Mouse (Mus musculus): ENCODE results near the gene Dspp. TPM values are rescaled to one million over a fixed set of nuclear protein-coding genes. Genes with fewer than 3 reads are reported as not detected.

Dspp gene
- 0.03 TPM in 1 of 2 replicates, not detected in the other for polyA plus RNA-seq (2015; fragmentation: Nextera tagmentation; extraction: Ambion mirVana)

- H3K27me3 ChIP-seq: 0 out of 2 replicates have a peak, but pooled peaks cover 3% of the 10 kb centered on the region
- no peak within 1 kb of the TSS for H3K27ac ChIP-seq
- H3K4me1 ChIP-seq: no peaks in the 10 kb centered on the region
- no peak for ATAC-seq (ENCODE audit: low FRiP score, low read depth)
- no peaks in the 10 kb centered on the region for H3K36me3 ChIP-seq
- no peak within 1 kb of the TSS for H3K4me3 ChIP-seq
- no peak within 1 kb of the TSS for H3K9ac ChIP-seq
- H3K9me3 ChIP-seq: no peaks in the 10 kb centered on the region
- H3K4me2 ChIP-seq (replicated peaks): no peak within 1 kb of the TSS
- 86% methylated on average over 7 of the region's 7 CpGs for WGBS
Observed at GRCm38 (mm10) chr5:104170412-104170811, at the start of gene Dspp. TSS of gene Dspp (plus strand) at chr5:104170712.

- ATAC-seq (ENCODE audit: low FRiP score, low read depth): no peak
- no peaks in the 10 kb centered on the region for H3K9me3 ChIP-seq
- H3K9ac ChIP-seq: no peak overlapping the region
- H3K4me1 ChIP-seq: peaks cover 11% of the 10 kb centered on the region
- H3K27me3 ChIP-seq: no peaks in the 10 kb centered on the region
- no peak overlapping the region for H3K27ac ChIP-seq
- H3K4me3 ChIP-seq: no peak overlapping the region
- H3K4me2 ChIP-seq (replicated peaks): no peak overlapping the region
- H3K36me3 ChIP-seq: no peaks in the 10 kb centered on the region
- 55% methylated on average over 6 of the region's 6 CpGs for WGBS
Observed at GRCm38 (mm10) chr5:104124016-104124658, 46.4 kb upstream of the Dspp start.

- ATAC-seq (ENCODE audit: low FRiP score, low read depth): no peak
- H3K4me1 ChIP-seq: peaks cover 11% of the 10 kb centered on the region
- WGBS: 85% methylated on average over 12 of the region's 12 CpGs
- no peak overlapping the region for H3K4me3 ChIP-seq
- H3K4me2 ChIP-seq (replicated peaks): no peak overlapping the region
- H3K9ac ChIP-seq: no peak overlapping the region
- no peak overlapping the region for H3K27ac ChIP-seq
- H3K27me3 ChIP-seq: no peaks in the 10 kb centered on the region
- H3K9me3 ChIP-seq: no peaks in the 10 kb centered on the region
- H3K36me3 ChIP-seq: no peaks in the 10 kb centered on the region
Observed at GRCm38 (mm10) chr5:104126561-104127320, 43.8 kb upstream of the Dspp start.

GRCm38 (mm10) chr5:104127351-104127750 lies 43.2 kb upstream of the Dspp start:
- Histone ChIP-seq H3K9ac (no peak overlapping the region), H3K27ac (no peak overlapping the region), H3K4me3 (no peak overlapping the region), H3K4me1 (peaks cover 11% of the 10 kb centered on the region), H3K4me2 (replicated peaks) (no peak overlapping the region), H3K9me3 (no peaks in the 10 kb centered on the region), H3K27me3 (no peaks in the 10 kb centered on the region), H3K36me3 (no peaks in the 10 kb centered on the region)
- no peak for ATAC-seq (ENCODE audit: low FRiP score, low read depth)
- WGBS: 78% methylated on average over 1 of the region's 1 CpGs

GRCm38 (mm10) chr5:104128281-104129031 lies 42.1 kb upstream of the Dspp start:
- no peak overlapping the region; the same call in 1 of the 2 replicates for H3K27ac ChIP-seq
- no peaks in the 10 kb centered on the region for H3K27me3 ChIP-seq
- no peak overlapping the region for H3K9ac ChIP-seq
- no peaks in the 10 kb centered on the region for H3K9me3 ChIP-seq
- H3K4me3 ChIP-seq: no peak overlapping the region
- peak; percentile 72 for ATAC-seq (ENCODE audit: low FRiP score, low read depth)
- no peak overlapping the region for H3K4me2 ChIP-seq (replicated peaks)
- H3K4me1 ChIP-seq: peaks cover 11% of the 10 kb centered on the region
- H3K36me3 ChIP-seq: no peaks in the 10 kb centered on the region
- 37% methylated on average over 12 of the region's 12 CpGs for WGBS

- Histone ChIP-seq H3K36me3 (no peaks in the 10 kb centered on the region), H3K4me2 (replicated peaks) (no peak overlapping the region), H3K4me3 (no peak overlapping the region), H3K9me3 (no peaks in the 10 kb centered on the region), H3K4me1 (peaks cover 11% of the 10 kb centered on the region), H3K27me3 (no peaks in the 10 kb centered on the region), H3K27ac (no peak overlapping the region), H3K9ac (no peak overlapping the region)
- ATAC-seq (ENCODE audit: low FRiP score, low read depth): no peak
- 93% methylated on average over 4 of the region's 4 CpGs for WGBS
Observed at GRCm38 (mm10) chr5:104130891-104131290, 39.6 kb upstream of the Dspp start.

GRCm38 (mm10) chr5:104131544-104131943 lies 39.0 kb upstream of the Dspp start:
- Histone ChIP-seq H3K9me3 (no peaks in the 10 kb centered on the region), H3K36me3 (no peaks in the 10 kb centered on the region), H3K27ac (no peak overlapping the region), H3K9ac (no peak overlapping the region), H3K4me1 (peaks cover 11% of the 10 kb centered on the region), H3K4me3 (no peak overlapping the region), H3K4me2 (replicated peaks) (no peak overlapping the region), H3K27me3 (no peaks in the 10 kb centered on the region)
- WGBS: 69% methylated on average over 4 of the region's 4 CpGs
- no peak for ATAC-seq (ENCODE audit: low FRiP score, low read depth)

GRCm38 (mm10) chr5:104133752-104134151 lies 36.8 kb upstream of the Dspp start:
- whole genome bisulfite sequencing: 79% methylated on average over 4 of the region's 4 CpGs
- no peak for ATAC-seq (ENCODE audit: low FRiP score, low read depth)

GRCm38 (mm10) chr5:104137920-104138541 lies 32.5 kb upstream of the Dspp start:
- WGBS: 77% methylated on average over 10 of the region's 10 CpGs

More at GRCm38 (mm10) chr5:104133752-104134151, 36.8 kb upstream of the Dspp start:
- Histone ChIP-seq H3K4me1 (peaks cover 3% of the 10 kb centered on the region), H3K36me3 (no peaks in the 10 kb centered on the region), H3K4me3 (no peak overlapping the region), H3K27ac (no peak overlapping the region), H3K4me2 (replicated peaks) (no peak overlapping the region), H3K9ac (no peak overlapping the region), H3K9me3 (no peaks in the 10 kb centered on the region), H3K27me3 (no peaks in the 10 kb centered on the region)

GRCm38 (mm10) chr5:104141067-104141466 lies 29.4 kb upstream of the Dspp start:
- Histone ChIP-seq H3K27me3 (no peaks in the 10 kb centered on the region), H3K9me3 (no peaks in the 10 kb centered on the region), H3K9ac (no peak overlapping the region), H3K27ac (no peak overlapping the region), H3K4me3 (no peak overlapping the region), H3K4me1 (no peaks in the 10 kb centered on the region), H3K36me3 (no peaks in the 10 kb centered on the region), H3K4me2 (replicated peaks) (no peak overlapping the region)
- WGBS: 71% methylated on average over 2 of the region's 2 CpGs
- no peak for ATAC-seq (ENCODE audit: low FRiP score, low read depth)

More at GRCm38 (mm10) chr5:104137920-104138541, 32.5 kb upstream of the Dspp start:
- H3K9ac ChIP-seq: no peak overlapping the region
- no peaks in the 10 kb centered on the region for H3K9me3 ChIP-seq
- no peak overlapping the region for H3K27ac ChIP-seq
- H3K36me3 ChIP-seq: no peaks in the 10 kb centered on the region
- H3K27me3 ChIP-seq: no peaks in the 10 kb centered on the region
- H3K4me2 ChIP-seq (replicated peaks): no peak overlapping the region
- H3K4me3 ChIP-seq: no peak overlapping the region
- H3K4me1 ChIP-seq: no peaks in the 10 kb centered on the region
- ATAC-seq (ENCODE audit: low FRiP score, low read depth): no peak

GRCm38 (mm10) chr5:104144057-104144456 lies 26.5 kb upstream of the Dspp start:
- ATAC-seq (ENCODE audit: low FRiP score, low read depth): no peak
- 80% methylated on average over 4 of the region's 4 CpGs for WGBS
- no peak overlapping the region for H3K4me2 ChIP-seq (replicated peaks)
- no peaks in the 10 kb centered on the region for H3K27me3 ChIP-seq
- H3K27ac ChIP-seq: no peak overlapping the region
- H3K4me3 ChIP-seq: no peak overlapping the region
- H3K4me1 ChIP-seq: no peaks in the 10 kb centered on the region
- no peaks in the 10 kb centered on the region for H3K36me3 ChIP-seq
- no peak overlapping the region for H3K9ac ChIP-seq
- no peaks in the 10 kb centered on the region for H3K9me3 ChIP-seq

- no peak for ATAC-seq (ENCODE audit: low FRiP score, low read depth)
Observed at GRCm38 (mm10) chr5:104149349-104149748, 21.2 kb upstream of the Dspp start.

More at GRCm38 (mm10) chr5:104149349-104149748, 21.2 kb upstream of the Dspp start:
- no peak overlapping the region for H3K4me2 ChIP-seq (replicated peaks)
- no peak overlapping the region for H3K27ac ChIP-seq
- no peaks in the 10 kb centered on the region for H3K9me3 ChIP-seq
- H3K27me3 ChIP-seq: no peaks in the 10 kb centered on the region
- H3K36me3 ChIP-seq: no peaks in the 10 kb centered on the region
- 42% methylated on average over 7 of the region's 7 CpGs for WGBS
- H3K4me3 ChIP-seq: no peak overlapping the region
- H3K4me1 ChIP-seq: no peaks in the 10 kb centered on the region
- H3K9ac ChIP-seq: no peak overlapping the region
